Mouse (Mus musculus): ENCODE measurements at regions not wholly inside any gene's neighbourhood (a gene's known extent, or its start where the extent isn't known, plus 50 kb on each side); places are given as distances from the start of the nearest gene placed in this dataset.

DNA sequence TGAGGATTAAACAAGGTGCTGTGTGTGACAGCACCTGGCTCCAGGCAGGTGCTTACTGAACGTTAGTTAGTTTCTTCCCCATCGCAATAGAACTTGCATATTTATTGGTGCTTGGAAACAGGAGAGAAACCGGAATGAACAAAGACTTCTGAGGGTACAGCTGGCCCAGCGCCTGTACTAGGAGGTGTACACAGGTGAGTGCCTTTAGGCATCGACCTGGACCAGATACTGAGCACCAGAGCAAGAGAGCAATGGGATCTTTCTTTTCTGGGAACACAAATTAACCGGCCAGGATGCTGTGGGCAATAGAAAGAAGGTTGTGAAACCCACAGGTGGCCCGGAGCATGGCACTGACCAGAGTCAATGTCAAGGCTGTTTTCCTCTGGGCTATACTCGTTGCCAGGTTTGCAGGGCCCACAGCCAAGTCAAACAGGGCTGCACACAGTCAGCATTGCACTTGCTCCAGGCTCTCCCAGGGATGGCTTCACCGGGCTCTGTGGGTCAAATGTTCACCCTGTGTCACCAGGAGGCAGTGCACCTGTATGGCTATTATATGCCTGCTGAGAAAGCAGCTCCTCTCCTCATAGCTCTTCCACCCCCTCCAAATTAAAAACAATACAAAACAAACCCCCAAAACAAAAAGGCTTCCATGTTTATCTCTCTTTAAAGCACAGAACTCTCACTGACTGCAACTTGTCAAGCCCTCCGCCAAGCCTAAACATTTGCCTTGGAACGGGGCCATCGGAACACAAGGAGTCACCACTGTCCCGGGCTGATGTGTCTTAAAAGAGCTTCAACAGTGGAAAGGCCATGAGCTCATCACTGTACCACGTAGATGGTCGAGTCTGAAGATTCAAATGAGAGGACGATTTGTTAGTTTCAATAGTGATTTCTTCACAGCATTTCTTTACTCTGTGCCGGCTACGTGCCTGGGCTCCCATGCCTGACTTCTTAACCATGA is 629.1 kb downstream of the Rnf144a start:
- DNase-seq (ENCODE audit: low read depth, low spot score), result no peak

DNA sequence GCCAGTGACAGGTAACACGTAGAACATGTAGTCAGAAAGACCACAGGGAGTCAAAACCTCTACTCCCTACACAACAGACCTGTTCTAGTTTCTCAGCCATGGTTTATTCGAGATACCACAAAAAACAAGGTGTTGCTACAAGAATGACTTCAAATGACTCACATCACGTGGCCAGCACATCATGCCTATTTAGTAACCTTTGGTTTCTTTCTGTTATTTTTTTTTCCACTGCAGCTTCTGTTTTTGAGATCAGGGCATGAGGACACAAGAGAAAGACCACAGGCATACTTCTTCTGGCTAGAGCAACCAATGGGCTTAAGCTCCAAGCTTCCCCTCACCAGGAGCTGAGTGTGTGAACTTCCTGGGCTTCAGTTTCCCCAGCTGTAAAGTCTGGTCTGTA is 630.7 kb downstream of the Rnf144a start:
- no peak for DNase-seq (ENCODE audit: low read depth, low spot score)

DNA sequence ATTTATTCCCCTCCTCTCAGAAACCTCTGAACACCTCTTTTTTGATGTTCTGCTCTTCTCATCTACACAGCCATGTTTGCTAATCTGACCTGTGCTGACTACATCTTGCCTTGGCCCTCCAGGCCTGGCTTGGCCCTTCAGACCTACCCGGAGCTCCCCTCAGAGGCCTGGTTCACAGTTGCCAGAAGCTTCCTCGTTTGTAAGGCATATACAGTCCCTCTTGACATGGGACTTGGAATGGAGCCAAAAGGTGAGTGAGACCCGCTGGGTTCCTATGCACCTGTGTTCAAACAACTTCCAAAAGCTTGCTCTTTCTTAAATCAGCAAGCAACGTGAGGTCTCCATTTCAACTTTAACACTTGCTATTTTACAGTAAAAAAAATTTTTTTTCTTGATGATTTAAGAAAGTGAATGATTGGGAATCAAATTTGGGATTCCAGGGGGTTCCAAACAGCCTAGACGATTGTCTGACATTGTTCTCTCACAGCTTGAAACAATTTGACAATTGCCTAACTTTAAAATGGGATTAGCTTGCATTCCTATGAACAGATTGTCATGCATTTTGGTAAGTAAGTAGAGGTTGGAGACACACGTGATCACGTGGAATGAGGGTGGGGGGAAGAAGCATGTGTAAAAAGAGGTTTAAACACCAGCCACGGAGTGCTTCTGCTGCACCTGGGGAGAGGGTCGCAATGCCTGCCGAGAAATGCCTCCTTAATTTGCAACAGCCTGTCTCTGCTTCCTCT is 631.9 kb downstream of the Rnf144a start:
- DNase-seq (ENCODE audit: low read depth, low spot score), result no peak

DNA sequence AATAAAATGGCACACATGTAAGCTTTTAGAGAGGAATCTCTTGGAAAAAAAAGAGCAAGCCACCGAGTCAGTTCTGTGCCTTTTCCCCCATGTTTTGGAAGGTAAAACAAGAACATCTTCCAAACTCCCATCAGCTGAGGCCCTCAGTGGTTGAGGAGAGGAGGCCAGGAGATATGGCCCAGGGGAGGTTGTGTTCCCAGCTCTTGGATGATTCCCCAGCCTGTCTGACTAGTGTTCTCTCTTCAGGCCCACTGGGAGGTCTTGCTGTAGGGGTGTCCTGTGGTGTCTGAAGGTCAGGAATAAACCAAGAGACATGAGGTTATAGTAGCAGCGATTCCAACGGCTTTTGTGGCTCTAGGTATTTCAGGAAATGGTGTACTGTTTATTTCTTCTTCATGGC is 643.2 kb downstream of the Rnf144a start:
- no peak for DNase-seq (ENCODE audit: low read depth, low spot score)

DNA sequence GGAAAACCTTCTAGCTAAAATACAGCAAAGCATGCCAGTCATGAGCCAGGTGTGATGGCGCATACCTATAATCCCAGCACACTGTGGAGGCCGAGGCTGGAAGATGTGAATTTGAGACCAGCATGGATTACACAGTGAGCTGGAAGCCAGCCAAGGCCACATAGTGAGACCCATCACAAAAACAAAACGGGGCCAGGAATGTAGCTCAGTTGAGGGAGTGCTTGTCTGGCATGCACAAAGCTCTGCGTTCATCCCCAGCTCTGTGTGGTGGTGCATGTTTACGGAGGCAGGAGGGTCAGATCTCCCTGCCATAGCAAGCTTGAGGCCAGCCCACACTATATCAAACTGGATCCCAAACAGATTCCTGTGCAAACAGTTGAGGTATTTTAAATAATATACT is 646.4 kb downstream of the Rnf144a start:
- DNase-seq (ENCODE audit: low read depth, low spot score), result no peak

DNA sequence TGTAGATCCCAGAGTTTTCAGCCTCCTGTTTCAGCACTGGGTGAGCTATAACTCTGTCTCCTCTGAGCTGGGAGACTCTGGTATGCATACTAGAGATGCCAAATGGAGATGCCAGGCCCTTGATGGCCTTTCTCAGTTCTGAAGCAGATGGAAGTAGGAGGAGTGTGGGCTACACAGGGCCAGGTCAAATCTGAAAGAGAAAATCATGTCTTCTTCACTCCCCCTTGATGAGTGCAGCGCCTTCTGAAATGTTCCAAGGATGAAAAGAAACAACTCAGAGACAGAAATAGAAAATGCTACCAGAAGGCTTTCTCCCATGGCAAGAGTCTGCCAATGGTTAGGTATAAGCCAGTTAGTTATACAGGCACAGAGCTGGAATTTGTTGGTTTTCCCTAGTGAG is 652.0 kb downstream of the Rnf144a start:
- no peak for DNase-seq (ENCODE audit: low read depth, low spot score)

DNA sequence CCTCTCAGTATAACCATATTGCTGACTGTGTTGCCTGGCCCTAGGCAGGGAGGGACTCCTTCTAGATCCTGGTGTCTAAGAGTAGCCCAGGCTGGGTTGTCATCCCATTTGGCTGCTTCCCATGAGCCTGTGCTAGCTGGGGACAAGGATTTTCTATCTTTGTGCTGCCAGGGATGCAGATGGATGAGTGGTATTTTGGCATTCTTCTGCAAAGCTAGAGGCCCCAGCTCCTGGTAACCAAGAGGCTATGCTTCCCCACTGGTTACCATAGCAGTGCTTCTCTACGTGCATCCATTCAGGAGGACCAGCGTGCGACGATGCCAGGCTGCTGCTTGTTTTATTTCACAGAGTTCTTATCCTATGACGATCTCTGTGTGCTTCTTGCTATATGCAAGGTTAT is 658.0 kb downstream of the Rnf144a start:
- no peak for DNase-seq (ENCODE audit: low read depth, low spot score)

DNA sequence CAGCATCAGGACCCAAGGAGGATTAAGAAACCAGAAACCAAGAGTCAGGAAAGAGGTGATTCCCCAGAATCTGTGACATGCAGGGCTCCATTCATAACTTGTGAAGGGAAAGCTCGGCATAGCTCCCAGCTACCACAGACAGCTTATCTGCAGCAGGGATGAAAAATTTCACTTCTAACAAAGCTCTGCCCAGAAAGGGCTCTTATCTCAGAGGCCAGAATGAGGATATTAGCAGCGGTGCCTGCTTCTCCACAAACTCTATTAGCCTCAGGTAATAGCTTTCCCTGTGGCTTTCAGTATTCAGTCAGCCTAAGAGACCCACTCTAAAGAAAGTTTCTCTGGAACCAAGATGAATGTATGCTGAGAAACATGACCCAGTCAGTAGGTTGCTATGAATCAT is 636.9 kb upstream of the Id2 start:
- no peak for DNase-seq (ENCODE audit: low read depth, low spot score)

DNA sequence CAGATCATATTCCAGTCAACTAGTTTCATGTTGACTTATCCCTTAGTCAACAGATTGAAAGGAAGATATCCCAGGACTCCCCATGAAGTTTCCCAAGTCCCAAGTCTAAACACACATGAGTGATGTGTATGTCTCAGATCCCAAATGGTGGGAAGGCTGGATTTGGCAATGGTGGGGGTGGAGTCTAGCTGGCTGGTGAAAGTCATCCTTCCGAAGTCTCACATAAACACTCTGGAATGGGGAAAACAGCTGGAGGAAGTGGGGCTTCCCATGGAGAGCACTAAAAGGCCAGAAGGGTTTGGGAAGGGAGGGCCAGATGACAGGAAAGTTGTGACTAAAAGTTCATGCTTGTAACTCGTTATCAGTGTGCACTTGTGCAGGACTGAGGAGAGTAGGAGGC is 628.8 kb upstream of the Id2 start:
- DNase-seq (ENCODE audit: low read depth, low spot score), result no peak

DNA sequence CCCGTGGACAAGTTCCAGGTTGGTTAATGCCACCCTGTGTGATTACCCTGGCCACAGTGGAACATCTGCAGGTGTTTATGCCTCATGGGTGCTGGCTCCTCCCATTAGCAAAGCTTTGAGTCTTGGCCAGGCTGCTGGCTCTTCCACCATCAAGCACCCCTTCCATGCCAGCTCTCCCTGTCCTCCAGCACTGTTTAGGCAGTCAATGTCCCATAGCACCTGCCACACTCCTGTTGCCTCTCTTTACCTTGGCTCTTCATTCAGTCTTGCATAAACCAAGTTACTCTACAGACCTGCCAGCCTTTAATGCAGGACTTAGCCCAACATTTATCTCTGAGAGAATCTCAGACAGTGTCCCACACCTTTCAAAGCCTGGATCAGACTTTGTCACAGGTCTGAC is 614.2 kb upstream of the Id2 start:
- no peak for DNase-seq (ENCODE audit: low read depth, low spot score)

DNA sequence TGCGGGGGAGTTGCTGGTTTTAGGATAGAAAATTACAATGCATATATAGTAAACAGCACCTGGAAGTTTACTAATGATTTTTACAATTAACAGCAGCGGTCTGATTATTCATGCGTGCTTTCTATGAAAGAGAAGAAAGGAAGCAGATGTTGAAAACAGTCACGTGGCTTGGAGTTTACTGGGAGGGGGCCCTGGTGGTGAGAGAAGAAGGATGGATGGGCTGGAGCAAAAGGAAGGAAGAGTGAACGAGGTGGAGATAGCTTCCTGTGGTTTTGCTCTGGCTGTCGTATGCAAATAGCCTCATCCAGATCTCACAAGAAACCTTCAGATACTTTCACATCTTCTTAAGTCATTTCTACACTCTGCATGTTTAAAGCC is 606.1 kb upstream of the Id2 start:
- DNase-seq (ENCODE audit: low read depth, low spot score), result no peak

DNA sequence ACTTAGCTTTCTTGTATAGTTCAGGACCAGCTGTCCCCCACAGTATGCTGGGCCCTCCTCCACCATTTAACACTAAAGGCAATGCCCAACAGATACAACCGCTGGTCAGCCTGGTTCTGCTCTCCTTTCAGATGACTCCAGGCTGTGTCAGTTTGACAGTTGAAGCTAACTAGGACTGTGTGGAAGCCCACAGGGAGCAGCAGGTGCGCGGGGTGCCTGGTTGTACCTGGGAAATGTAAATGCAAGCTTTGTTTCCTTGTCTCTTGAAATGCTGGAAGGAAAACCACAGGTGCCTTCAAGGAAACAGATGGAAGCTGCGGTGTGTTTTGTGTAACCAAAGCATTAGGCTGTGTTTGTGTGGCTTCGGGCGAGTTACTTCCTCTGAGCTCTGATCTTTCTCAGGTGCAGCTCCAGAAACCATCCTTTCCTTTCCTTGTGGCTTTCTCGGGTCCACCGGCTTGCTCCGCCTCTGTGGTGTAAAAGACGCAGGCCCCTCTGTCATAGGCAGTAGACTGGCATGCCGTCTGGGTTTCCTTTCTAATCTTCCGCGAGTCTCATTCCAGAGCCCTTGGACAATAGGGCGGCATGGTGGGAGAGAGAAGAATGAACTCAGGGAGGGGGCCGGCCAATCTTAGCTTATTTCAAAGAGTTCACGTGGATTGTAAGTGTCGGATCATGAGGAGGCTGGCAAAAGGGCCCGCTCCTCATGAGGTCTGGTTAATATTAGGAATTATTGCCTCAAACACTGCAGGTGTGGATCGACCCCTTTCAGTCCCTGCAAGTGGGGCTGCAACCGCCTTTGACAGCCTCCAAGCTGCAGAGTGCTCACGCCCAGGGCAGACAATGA is 605.5 kb upstream of the Id2 start:
- no peak for DNase-seq (ENCODE audit: low read depth, low spot score)

DNA sequence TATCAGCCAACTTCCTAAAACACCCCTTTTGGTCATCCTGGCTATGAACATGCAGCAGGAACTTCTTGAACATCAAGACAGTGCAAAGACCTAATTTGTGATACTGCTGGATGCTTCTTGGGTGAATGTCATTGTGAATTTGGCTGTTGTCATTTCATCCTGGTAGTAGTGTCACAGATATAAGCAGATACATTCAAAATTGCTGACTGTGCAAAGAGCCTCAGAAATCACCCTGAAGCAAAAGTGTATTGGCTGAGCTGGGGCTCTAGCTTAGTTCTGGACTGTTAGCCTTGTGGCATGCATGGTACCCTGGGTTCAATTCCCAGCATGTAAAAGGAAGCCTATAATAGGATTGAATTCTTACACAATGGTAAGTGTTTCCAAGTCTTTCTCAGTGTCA is 590.1 kb upstream of the Id2 start:
- no peak for DNase-seq (ENCODE audit: low read depth, low spot score)

DNA sequence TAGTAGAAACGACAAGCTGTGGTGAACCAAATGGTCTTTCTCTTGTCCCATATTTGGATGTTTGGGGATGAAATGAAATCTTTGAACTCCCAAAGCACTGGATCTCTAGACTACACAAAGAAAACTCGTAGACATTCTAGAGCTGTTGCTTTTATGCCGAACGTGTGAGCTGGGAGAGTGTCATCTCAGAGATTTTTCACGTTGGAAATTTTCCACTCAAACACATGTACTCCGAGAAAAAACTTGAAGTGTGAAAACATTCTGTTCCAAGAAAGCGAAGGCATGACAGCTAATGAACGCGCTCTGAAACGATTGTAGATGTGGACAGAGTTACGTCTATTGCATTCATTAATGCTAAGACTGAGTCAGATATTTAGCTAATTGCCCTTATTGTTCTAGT is 579.7 kb upstream of the Id2 start:
- no peak for DNase-seq (ENCODE audit: low read depth, low spot score)

DNA sequence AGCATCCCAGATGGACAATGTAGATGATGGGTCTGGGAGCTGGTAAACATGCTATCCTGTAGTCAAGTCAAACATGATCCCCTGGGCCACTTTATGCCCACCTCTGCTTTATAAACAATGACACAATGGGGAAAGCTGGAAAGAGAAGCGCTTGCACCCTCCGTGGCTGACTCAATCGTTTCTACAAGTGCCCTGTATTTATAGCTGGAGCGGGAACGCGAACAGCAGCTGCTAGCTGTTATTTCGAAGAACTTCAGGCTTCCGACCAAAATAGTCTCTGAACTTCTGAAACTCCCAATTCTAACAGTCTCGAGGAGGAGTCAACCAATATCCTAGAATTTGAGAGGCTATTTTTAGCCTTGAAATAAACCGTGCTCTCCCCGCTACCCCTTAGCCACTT is 571.4 kb upstream of the Id2 start:
- no peak for DNase-seq (ENCODE audit: low read depth, low spot score)

DNA sequence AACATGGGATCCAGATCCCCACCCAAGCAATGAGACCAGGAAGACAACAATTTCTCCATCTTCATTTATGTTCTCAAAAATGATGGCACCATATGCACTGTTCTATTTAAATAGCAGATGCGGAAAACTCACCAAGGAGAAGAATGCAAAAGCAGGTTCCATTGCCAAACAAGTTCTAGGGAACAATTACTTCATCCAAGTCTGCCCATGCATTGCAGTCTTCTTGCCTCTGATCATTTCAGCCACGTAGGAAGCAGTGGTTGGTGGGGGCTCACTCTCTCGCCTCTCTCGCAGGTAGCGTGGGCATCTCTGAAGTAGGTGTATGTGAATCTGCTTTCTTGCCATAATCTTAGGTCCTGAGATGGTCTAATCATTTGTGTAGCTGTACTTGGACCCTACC is 557.5 kb upstream of the Id2 start:
- DNase-seq (ENCODE audit: low read depth, low spot score), result no peak

DNA sequence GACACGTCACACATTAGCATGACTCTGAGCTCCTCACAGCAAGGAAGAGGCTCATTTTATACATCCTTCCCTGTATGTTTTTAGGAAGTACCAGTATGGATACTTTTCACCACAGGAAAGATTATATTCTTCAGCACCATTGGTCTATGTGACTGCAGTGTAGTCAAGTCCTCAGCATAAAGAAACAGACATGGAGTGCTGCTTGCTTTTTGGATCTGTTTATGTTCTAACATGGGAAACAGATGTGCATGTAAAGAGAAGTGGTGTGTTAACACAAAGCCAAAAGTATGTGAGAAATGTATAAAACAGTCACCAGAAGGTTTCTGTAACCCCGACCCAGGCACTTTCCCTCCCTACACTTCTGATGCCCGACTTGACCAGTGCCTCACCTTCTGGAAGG is 553.3 kb upstream of the Id2 start:
- no peak for DNase-seq (ENCODE audit: low read depth, low spot score)

DNA sequence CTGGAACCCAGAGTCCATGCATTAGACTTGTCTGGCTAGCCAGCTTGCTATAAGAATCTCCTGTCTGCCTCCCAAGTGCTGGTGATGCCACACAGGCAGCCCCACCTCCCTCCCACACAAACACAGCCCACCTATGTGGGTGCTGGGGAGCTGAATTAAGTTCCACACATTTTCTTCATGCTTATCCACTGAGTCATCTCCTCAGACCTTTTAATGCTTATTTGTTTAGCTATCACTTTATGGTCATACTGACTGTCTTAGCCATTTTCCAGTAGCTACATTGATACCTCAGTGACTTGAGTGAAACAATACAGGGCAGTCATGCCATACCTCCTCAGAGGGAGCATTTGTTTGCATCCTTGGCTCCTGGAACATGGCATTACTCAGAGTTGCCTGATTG is 531.1 kb upstream of the Id2 start:
- DNase-seq (ENCODE audit: low read depth, low spot score), result no peak

DNA sequence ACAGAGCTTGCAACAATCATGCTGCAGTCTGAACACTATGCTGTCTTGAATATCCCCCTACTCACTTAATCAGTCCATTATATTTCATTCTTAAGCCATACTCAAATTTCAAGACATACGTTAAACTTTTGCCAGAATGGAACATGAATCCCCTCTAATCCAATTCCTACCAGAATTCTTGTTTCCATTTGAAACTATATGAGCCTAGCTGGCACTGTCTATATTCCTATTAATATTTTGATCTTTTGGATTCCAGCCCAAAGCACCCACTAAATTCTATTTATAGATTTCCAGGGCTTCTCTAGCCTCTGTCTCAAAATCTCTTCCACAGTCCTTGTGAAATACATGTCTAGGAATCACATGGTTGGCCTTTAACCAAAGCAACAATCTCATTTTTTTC is 528.9 kb upstream of the Id2 start:
- DNase-seq (ENCODE audit: low read depth, low spot score), result no peak

DNA sequence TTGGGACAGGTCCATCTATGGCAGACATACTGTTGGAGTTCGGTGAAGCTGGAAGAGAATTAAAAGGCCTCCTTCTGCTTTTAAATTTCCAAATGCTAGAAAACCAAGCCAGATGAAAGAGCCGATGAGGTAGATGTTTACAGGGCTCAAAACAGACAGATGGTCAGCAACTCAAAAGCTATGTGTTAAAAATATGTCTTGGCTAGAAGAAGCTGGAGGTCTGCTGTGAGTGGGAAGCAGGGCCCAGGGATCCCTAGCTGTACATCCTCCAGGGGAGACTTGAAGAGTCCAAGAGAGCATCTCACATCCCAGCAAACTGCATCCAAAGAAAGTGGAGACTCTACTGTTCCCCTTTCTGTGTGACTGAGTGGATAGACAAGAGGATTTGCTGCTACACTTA is 526.5 kb upstream of the Id2 start:
- DNase-seq (ENCODE audit: low read depth, low spot score), result no peak

DNA sequence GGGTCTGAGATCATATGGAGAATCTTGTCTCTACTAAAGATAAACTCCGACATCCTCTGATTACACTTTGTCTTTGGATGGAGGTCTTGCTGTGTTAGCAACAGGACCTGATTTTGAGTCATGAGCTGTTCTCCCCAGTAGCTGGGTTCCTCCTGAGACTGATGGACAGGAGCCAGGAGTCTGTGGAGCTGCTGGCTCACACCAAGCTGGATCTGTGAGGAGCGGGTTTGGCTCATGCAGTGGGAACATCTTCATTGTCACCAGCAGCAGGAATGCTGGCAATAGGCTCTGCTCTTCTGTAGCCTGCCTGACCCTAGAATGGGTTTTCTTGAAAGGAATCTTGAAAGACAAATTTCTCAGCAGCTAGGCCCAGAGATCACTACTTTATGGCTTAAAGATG is 524.2 kb upstream of the Id2 start:
- no peak for DNase-seq (ENCODE audit: low read depth, low spot score)

DNA sequence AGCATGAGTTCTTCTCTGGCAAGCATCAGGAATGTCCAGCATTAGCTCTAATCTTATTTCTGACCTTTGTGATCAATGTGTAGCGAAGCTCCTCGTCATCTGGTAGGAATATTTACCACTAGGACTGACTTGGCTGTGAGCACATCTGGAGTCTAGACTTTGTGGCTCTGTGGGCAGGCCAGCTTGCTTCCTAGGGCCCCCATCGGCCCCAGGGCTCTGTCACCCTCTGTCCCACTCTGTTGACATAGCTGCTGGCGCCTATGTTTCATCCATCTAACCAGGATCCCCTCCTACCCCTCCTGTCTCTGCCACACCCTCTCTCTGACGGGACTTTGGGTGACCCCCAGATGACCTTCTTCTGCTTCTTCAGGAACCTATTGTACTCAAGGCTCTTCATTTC is 520.6 kb upstream of the Id2 start:
- DNase-seq (ENCODE audit: low read depth, low spot score), result no peak
